Mouse (Mus musculus) liver, adult 2 months (tissue): Measurements from ENCODE around the gene Glb1.

Experiments
- CTCF ChIP-seq: fragments of 200-500 bp; IDR thresholded peaks from 2 replicates; pipeline ENCODE4 v1.5.1; 2011; ENCODE audit warnings: low read depth, low read length, control low read depth
- POLR2A ChIP-seq: fragments of 200-500 bp; IDR thresholded peaks from 2 replicates; pipeline ENCODE4 v1.6.1; 2011; ENCODE audit warnings: low read length, control low read depth; ENCODE audit not compliant: insufficient read depth; ENCODE audit errors: extremely low read depth

GRCm38 (mm10) chr9:114487481-114488258 is 86.8 kb downstream of the Glb1 start:
- TF ChIP-seq POLR2A, result no peak
- no peak for TF ChIP-seq CTCF
